Mouse (Mus musculus) megakaryocyte, embryonic 14.5 days (primary cell): Measurements from ENCODE around the gene Fgd6.

Experiments
- FLI1 ChIP-seq: IDR thresholded peaks from 2 replicates; pipeline ENCODE4 v1.6.1; 2012; ENCODE audit warnings: low read length, inconsistent platforms, mixed read lengths
- GATA1 ChIP-seq: IDR thresholded peaks from 3 replicates; pipeline ENCODE4 v1.6.1; 2012; ENCODE audit warnings: mixed read lengths, low read length, inconsistent platforms, borderline replicate concordance

DNA sequence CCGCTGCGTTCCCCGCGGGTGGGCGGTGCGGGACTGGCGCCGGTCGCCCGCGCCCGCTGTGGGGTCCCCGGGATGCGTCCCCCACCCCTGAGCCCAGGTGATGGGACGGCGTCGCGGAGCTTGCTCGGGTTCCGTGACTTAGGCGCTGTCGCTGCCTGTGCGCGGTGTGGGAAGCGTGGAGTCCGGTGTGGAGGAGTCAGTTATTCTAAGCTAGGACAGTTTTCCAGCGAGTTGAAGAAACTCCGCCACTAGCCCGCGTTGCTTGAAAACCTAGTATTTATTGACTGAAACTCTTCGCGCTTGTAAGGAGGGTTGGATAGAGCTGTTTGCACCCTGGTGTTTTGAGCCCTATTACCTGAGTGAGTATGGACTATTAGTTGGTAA, 566 bp downstream of the Fgd6 start:
- TF ChIP-seq GATA1: no peak
- TF ChIP-seq FLI1: no peak
